Mouse (Mus musculus): ENCODE results near the gene Tcf19. TPM values are rescaled to one million over a fixed set of nuclear protein-coding genes. Genes with fewer than 3 reads are reported as not detected.

Tcf19 gene
- total and polyA plus RNA-seq, 3 experiments, result 29.7 to 38.4 (median 37.7) TPM

- no peak for DNase-seq (ENCODE audit: extremely low read depth)
- no peaks in the 10 kb centered on the region for H3K9me3 ChIP-seq (replicated peaks; ENCODE audit: low read length)
- H3K4me2 ChIP-seq (ENCODE audit: insufficient read depth, low read depth, poor library complexity, severe bottlenecking), result no peak overlapping the region
- no peaks in the 10 kb centered on the region for H3K79me2 ChIP-seq (replicated peaks; ENCODE audit: control insufficient read depth, extremely low read depth, insufficient read depth, poor library complexity, severe bottlenecking)
- no peaks in the 10 kb centered on the region for H3K27me3 ChIP-seq (replicated peaks)
- no peak overlapping the region for H3K4me3 ChIP-seq (replicated peaks in 1 of 3; ENCODE audit: low read depth in 2 of 3, low read length in 2 of 3, poor library complexity in 1 of 3)
- H3K27ac ChIP-seq (ENCODE audit: insufficient read depth, low read depth), result no peak overlapping the region
- peaks cover 0 to 4% of the 10 kb centered on the region in 2 experiments for H3K36me3 ChIP-seq (replicated peaks in 1 of 2; ENCODE audit: control insufficient read depth in 1 of 2, insufficient read depth in 1 of 2, low read length in 1 of 2)
- H3K9ac ChIP-seq (ENCODE audit: insufficient read depth, low read depth), result no peak overlapping the region
- dilution Hi-C loops (cut with MboI; ENCODE audit: extremely low pct_ligation_motif_present, extremely low pct_unique_long_range_greater_than_20kb, low sequenced_read_pairs), result no loop called here
- in situ Hi-C loops (cut with MboI; ENCODE audit: low pct_ligation_motif_present, low pct_unique_long_range_greater_than_20kb, low sequenced_read_pairs), result no loop called here
- no peak for TF ChIP-seq SMC3 (IDR thresholded peaks at IDR 0.05; ENCODE audit: low read depth, low read length)
- TF ChIP-seq MEF2A (IDR thresholded peaks at IDR 0.05; ENCODE audit: borderline replicate concordance, low read depth, low read length), result no peak
- H3K4me1 ChIP-seq (ENCODE audit: control insufficient read depth in 1 of 2, insufficient read depth in 2 of 2), result peaks cover 11 to 31% of the 10 kb centered on the region in 2 experiments
Measured at GRCm38 (mm10) chr17:35558216-35558615, 41.6 kb upstream of the Tcf19 start.

DNA sequence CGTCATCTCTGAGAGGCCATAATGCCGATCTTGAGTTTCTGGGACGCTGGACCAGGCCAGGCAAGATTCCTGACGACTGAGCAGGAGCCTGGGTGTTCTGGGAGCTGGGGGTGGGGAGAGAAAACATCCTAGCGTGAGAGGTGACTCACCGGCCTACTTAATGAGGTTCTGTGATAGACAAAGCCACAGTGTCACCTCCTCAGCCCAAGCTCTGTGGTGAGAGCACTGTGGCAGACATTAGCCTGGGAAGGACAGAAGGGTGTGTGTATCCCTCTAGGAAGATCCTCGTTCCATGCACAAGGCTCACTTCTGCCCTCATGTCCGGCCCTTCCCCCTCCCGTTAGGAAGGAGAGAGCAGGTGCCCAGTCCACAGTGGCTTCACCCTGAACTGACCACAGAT lies 40.7 kb upstream of the Tcf19 start:
- Histone ChIP-seq H3K4me1 (ENCODE audit: control insufficient read depth in 1 of 2, insufficient read depth in 2 of 2) (peaks cover 14 to 39% of the 10 kb centered on the region in 2 experiments), H3K27me3 (replicated peaks) (no peaks in the 10 kb centered on the region), H3K36me3 (replicated peaks in 1 of 2; ENCODE audit: control insufficient read depth in 1 of 2, insufficient read depth in 1 of 2, low read length in 1 of 2) (peaks cover 0 to 4% of the 10 kb centered on the region in 2 experiments), H3K27ac (ENCODE audit: insufficient read depth, low read depth) (no peak overlapping the region), H3K4me2 (ENCODE audit: insufficient read depth, low read depth, poor library complexity, severe bottlenecking) (no peak overlapping the region), H3K79me2 (replicated peaks; ENCODE audit: control insufficient read depth, extremely low read depth, insufficient read depth, poor library complexity, severe bottlenecking) (no peaks in the 10 kb centered on the region), H3K9ac (ENCODE audit: insufficient read depth, low read depth) (no peak overlapping the region), H3K9me3 (replicated peaks; ENCODE audit: low read length) (no peaks in the 10 kb centered on the region), H3K4me3 (replicated peaks in 1 of 3; ENCODE audit: low read depth in 2 of 3, low read length in 2 of 3, poor library complexity in 1 of 3) (no peak overlapping the region)
- dilution Hi-C loops (cut with MboI; ENCODE audit: extremely low pct_ligation_motif_present, extremely low pct_unique_long_range_greater_than_20kb, low sequenced_read_pairs), result no loop called here
- in situ Hi-C loops (cut with MboI; ENCODE audit: low pct_ligation_motif_present, low pct_unique_long_range_greater_than_20kb, low sequenced_read_pairs), result no loop called here
- TF ChIP-seq ETS1 (conservative IDR thresholded peaks at IDR 0.05; ENCODE audit: low read depth, low read length), result no peak
- no peak for TF ChIP-seq NELFE (IDR thresholded peaks at IDR 0.05; ENCODE audit: low read depth, low read length)
- TF ChIP-seq JUN (IDR thresholded peaks at IDR 0.05; ENCODE audit: insufficient read depth, low read depth, low read length), result no peak
- no peak for TF ChIP-seq MYC (IDR thresholded peaks at IDR 0.05; ENCODE audit: low read depth, low read length)
- TF ChIP-seq RAD21 (IDR thresholded peaks at IDR 0.05; ENCODE audit: low read depth, low read length), result no peak
- no peak for TF ChIP-seq ZNF384 (IDR thresholded peaks at IDR 0.05; ENCODE audit: low read depth, low read length)
- TF ChIP-seq CTCF (conservative IDR thresholded peaks at IDR 0.05 in 1 of 2, IDR thresholded peaks at IDR 0.05 in 1 of 2; ENCODE audit: low read depth in 2 of 2, low read length in 2 of 2), result no peak
- no peak for DNase-seq (ENCODE audit: extremely low read depth)

DNA sequence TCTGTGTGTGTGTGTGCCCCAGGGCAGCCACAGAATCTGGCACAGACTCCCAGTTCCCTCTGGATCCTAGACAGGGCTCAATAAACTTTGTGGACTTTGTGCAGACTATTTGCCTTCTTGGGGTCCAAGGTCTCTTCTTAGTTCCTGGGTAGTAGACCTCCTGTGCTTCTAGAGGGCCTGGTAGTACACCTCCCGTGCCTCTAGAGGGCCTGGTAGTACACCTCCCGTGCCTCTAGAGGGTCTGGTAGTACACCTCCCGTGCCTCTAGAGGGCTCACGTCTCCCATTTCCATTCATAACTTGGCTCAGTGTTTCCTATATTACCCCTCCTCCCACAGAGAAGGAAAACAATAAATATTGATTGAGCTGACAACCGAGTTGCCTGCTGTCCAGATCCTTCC lies 40.2 kb upstream of the Tcf19 start:
- peaks cover 18 to 44% of the 10 kb centered on the region in 2 experiments for H3K4me1 ChIP-seq (ENCODE audit: control insufficient read depth in 1 of 2, insufficient read depth in 2 of 2)
- no peak overlapping the region for H3K4me2 ChIP-seq (ENCODE audit: insufficient read depth, low read depth, poor library complexity, severe bottlenecking)
- H3K79me2 ChIP-seq (replicated peaks; ENCODE audit: control insufficient read depth, extremely low read depth, insufficient read depth, poor library complexity, severe bottlenecking), result no peaks in the 10 kb centered on the region
- H3K9me3 ChIP-seq (replicated peaks; ENCODE audit: low read length), result no peaks in the 10 kb centered on the region
- H3K4me3 ChIP-seq (replicated peaks in 1 of 3; ENCODE audit: low read depth in 2 of 3, low read length in 2 of 3, poor library complexity in 1 of 3), result no peak overlapping the region
- in situ Hi-C loops (cut with MboI; ENCODE audit: low pct_ligation_motif_present, low pct_unique_long_range_greater_than_20kb, low sequenced_read_pairs) (no loop called here), dilution Hi-C loops (cut with MboI; ENCODE audit: extremely low pct_ligation_motif_present, extremely low pct_unique_long_range_greater_than_20kb, low sequenced_read_pairs) (no loop called here)
- no peaks in the 10 kb centered on the region for H3K27me3 ChIP-seq (replicated peaks)
- DNase-seq (ENCODE audit: extremely low read depth), result peak; percentile 63
- no peak overlapping the region for H3K27ac ChIP-seq (ENCODE audit: insufficient read depth, low read depth)
- no peak overlapping the region for H3K9ac ChIP-seq (ENCODE audit: insufficient read depth, low read depth)
- H3K36me3 ChIP-seq (replicated peaks in 1 of 2; ENCODE audit: control insufficient read depth in 1 of 2, insufficient read depth in 1 of 2, low read length in 1 of 2), result peaks cover 0 to 4% of the 10 kb centered on the region in 2 experiments
- TF ChIP-seq GABPA (IDR thresholded peaks at IDR 0.05; ENCODE audit: insufficient replicate concordance, low read depth, low read length) (no peak), NELFE (IDR thresholded peaks at IDR 0.05; ENCODE audit: low read depth, low read length) (peak; percentile 71; the same call in 1 of the 2 replicates), POLR2AphosphoS2 (IDR thresholded peaks at IDR 0.05; ENCODE audit: low read depth, low read length) (no peak), E2F4 (IDR thresholded peaks at IDR 0.05; ENCODE audit: insufficient replicate concordance, low read depth, low read length) (no peak), MXI1 (IDR thresholded peaks at IDR 0.05; ENCODE audit: low read depth, low read length) (no peak), NRF1 (IDR thresholded peaks at IDR 0.05; ENCODE audit: low read depth, low read length) (no peak), TCF12 (IDR thresholded peaks at IDR 0.05; ENCODE audit: low read depth, low read length) (no peak), SMC3 (IDR thresholded peaks at IDR 0.05; ENCODE audit: low read depth, low read length) (0 out of 2 replicates have a peak, but pooled peaks have one; percentile 24), MYC (IDR thresholded peaks at IDR 0.05; ENCODE audit: low read depth, low read length) (no peak), KAT2A (IDR thresholded peaks at IDR 0.05; ENCODE audit: insufficient replicate concordance, low read length) (no peak), SIN3A (IDR thresholded peaks at IDR 0.05; ENCODE audit: low read length) (no peak), ELF1 (IDR thresholded peaks at IDR 0.05; ENCODE audit: low read depth, low read length) (no peak), JUN (IDR thresholded peaks at IDR 0.05; ENCODE audit: insufficient read depth, low read depth, low read length) (no peak), JUND (conservative IDR thresholded peaks at IDR 0.05; ENCODE audit: low read depth, low read length) (0 out of 2 replicates have a peak, but pooled peaks have one; percentile 15), PAX5 (IDR thresholded peaks at IDR 0.05; ENCODE audit: low read length) (no peak), MAX (IDR thresholded peaks at IDR 0.05; ENCODE audit: low read length) (no peak), IRF4 (IDR thresholded peaks at IDR 0.05; ENCODE audit: low read depth, low read length) (peak; percentile 45; the same call in 1 of the 2 replicates), CTCF (conservative IDR thresholded peaks at IDR 0.05 in 1 of 2, IDR thresholded peaks at IDR 0.05 in 1 of 2; ENCODE audit: low read depth in 2 of 2, low read length in 2 of 2) (peak; percentile 94 to 99), ZC3H11A (IDR thresholded peaks at IDR 0.05; ENCODE audit: low read depth, low read length) (no peak), TBP (conservative IDR thresholded peaks at IDR 0.05; ENCODE audit: low read depth, low read length) (no peak), ZKSCAN1 (IDR thresholded peaks at IDR 0.05; ENCODE audit: borderline replicate concordance, low read depth, low read length) (no peak)

All from CH12.LX (cell line).